Mouse (Mus musculus) lung, postnatal 0 days (tissue): ENCODE measurements around the gene Nme8.

ENCODE experiments used
- CTCF ChIP-seq: IDR thresholded peaks from 2 replicates; pipeline ENCODE4 v1.5.1; 2016; ENCODE audit warnings: antibody characterized with exemption, mild to moderate bottlenecking
- EP300 ChIP-seq: IDR thresholded peaks from 2 replicates; pipeline ENCODE4 v1.6.1; 2016; ENCODE audit warnings: antibody characterized with exemption, mild to moderate bottlenecking, control low read depth

- no peak for TF ChIP-seq CTCF
- no peak for TF ChIP-seq EP300
These were observed 54.1 kb downstream of the Nme8 start for GRCm38 (mm10) chr13:19643519-19643918.
